Mouse (Mus musculus): ENCODE results near the gene Dhx16.

Gene Dhx16

DNA sequence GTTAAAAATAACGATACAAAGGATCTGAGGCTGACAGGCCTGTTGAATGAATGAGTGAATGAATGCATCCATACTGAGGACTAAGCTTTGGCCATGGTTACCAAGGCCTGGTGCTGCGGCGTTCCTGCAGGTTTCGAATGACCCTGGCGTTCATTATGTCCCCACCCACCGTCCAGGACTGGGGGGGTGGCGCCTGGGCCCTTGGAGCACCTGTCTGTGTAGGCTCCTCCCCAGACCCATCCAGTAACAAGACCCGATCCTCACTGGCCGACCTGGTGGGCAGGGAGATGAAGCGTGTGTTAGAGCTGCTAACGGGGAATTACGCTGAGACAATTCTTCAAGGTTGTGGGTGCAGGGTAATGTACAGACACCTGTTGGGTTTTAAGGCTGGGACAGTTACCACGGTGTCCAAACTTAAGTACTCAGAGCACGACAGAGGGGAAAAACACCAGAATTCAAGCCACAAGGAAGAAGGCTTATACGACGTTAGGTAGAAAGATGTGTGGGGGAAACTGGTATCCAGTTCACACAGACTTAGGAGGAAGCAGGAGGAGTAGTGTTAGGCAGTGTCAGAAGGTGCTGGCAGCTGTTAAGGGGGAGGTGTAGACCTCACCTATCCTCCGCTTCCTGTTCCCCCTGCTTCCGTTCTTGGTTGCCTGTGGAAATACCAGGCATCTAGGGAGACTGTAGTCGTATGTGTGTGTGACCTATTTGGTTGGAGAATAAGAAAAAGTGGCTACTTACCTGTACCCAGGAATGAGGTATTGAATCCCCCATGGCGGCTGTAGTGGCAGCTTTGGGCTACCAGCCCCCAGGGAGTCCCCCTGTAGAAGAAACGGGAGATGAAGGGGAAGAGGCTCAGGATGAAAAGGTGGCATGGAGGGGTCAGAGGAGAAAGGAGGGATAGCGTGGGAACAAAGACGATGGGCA lies 18.3 kb downstream of the Dhx16 start:
- no peak for DNase-seq

DNA sequence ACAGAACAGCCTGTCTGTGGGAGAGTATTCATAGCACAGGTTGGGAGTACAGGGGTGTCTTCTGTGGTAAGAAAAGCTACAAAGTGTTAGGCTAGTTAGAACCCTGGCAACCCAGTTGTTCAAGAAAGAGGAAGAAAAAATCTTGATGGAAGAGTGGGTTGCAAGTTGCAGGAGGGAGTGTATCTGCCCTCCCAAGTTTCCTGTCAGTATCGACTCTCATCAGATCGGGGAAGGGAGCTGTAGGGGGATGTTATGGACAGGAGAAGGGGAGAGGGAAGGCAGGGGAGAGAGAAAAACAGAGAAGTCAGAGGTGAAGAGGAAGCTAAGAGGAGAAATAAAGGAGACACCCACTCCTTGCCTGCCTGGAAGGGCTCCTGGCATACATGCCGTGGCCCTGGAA lies 21.0 kb downstream of the Dhx16 start:
- DNase-seq: no peak

DNA sequence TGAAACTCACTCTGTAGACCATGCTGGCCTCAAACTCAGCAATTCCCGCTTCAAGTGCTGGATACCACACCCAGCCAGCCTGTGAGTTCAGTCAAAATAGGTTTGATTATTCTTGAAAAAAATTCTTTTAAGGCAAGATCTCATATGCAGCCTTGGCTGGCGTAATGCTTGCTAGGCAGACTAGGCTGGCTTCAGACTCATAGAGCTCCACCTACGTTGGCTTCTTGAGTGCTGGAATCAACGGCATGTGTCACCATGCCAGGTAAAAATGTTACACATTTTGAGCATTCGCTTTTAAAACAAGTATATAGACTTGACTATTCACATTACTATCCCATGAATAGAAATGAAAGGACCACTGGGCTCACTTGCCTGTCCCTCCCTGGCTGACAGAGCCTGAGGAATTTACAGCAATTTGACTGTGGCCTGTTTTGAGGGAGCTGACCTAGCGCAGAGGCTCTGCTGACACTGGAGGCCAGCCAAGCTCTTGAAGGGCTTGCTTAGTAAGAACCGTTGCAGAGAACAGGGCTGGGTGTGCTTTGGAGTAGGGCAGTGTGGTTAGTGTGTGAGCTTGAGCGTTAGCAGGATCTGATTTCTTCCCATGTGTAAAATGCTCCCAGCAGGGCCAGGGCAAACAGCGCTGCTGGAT lies 23.8 kb downstream of the Dhx16 start:
- DNase-seq: peak; percentile 80

DNA sequence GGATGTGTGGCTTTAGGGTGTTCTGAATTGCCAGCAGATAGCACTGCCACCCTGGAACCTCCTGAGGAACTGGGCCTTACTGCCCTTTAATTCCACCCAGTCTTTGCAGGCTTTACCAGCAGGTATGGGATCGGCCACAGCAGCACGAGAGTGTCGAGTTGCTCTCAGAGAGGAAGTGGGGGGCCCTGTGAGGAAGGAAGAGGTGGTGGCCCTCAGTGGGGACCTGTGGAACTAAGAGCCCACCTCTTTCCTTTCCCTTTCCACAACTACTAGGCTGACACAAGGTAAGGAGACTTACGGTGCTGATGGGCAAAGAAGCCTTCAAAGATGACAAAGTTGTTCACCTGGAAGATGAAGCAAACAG lies 24.4 kb downstream of the Dhx16 start:
- no peak for DNase-seq

DNA sequence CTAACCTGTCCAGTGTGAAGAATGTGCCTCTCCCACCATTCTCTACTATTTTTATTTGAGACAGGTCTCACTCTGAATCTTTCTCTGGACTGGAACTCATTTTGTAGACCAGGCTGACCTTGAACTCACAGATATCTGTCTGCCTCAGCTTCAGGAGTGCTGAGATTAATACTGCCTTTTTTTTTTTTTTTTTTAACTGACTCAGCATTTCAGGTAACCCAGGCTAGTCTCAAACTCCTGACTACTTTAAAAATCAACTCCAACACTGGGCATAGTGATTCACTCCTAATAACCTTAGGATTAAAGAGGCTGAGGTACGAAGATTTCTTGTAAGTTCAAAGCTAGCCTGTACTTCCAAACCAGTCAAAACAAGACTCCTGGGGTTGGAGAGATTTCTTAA lies 26.0 kb downstream of the Dhx16 start:
- DNase-seq: no peak

DNA sequence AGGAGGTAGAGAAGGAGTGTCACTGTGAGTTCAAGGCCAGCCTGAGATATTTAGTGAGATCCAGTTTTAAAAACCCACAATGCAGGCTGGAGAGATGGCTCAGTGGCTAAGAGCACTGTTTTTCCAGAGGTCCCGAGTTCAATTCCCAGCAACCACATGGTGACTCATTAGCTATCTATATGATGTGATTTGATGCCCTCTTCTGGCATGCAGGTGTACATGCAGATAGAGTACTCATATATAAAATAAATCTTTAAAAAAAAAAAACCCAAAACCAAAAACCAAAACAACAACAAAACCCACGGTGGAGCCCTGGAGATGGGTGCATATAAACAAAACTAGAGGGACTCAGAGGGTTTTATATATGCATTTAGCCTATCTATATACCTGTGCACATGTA lies 28.0 kb downstream of the Dhx16 start:
- no peak for DNase-seq

DNA sequence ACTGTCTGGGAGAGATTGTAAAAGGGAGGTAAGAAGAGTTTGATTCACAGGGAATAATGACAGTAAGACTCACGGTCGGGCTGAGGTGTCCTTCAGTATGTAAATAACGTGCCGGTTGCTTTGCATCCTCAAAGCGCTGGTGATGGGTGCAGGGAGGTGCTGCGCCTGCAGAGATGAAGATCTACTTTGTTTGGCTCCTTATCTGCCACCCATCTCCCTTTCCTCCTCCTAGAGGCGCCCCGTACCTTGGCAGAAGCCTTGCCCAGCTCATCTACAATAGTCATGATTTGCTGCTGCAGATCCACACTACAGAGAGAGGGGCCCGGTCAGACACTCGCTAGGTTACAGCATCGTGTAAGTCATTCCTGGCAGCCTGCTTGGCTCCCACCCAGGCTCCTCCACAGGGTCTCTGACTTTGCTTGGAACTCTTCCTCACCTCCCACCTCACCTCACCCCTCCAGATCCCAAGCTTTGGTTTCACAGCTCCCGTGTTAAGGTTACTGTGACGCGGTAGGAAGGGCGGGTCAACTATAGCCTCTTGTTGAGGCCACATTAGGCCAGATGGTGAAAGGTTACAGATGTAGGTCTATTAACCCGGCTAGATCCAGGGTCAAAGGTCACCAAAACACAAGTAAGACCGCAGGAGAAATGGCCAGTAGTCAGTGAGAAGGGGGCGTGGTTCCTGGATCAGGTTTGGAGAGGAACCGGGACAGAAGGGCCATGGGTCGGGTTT lies 29.7 kb downstream of the Dhx16 start:
- DNase-seq: no peak

DNA sequence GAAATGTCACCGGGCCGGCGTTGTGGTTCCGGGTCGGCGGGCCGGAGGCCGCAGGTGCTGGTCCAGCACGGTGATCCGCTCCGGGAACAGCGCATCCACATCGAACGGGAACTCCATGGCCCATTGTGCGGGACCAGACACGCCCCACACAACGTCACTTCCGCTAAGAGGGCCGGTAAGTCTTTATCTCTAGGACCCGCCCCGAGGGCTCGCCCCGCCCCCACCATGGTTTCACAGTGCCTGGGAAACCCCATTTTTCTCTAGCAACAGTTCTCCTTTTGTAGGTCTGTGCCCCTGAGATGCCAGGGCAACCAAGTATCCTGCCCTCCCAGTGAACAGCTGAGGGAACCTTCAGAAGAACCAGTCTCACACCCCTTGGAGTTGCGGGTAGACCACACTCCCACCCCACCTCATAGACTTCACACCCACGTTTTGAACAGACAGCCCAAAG lies 30.3 kb downstream of the Dhx16 start, which contains the start of gene Atat1:
Atat1 (minus strand) TSS at position 157 of the 451 bp plus-strand sequence.
- DNase-seq: peak; percentile 99

DNA sequence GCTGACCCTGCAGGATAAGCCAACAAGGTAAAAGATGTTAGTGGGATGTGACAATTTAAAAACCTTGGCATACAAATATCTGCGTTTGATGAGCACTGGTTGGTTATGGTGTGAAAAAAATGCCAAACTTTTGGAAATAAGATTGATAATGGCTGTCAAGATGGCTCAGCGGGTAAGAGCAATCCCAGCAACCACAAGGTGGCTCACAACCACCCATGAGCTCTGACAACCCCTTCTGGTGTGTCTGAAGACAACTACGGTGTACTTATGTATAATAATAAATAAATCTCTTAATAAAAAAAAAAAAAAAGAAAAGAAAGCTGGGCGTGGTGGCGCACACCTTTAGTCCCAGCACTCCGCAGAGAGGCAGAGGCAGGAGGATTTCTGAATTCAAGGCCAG lies 35.4 kb downstream of the Dhx16 start:
- no peak for DNase-seq

DNA sequence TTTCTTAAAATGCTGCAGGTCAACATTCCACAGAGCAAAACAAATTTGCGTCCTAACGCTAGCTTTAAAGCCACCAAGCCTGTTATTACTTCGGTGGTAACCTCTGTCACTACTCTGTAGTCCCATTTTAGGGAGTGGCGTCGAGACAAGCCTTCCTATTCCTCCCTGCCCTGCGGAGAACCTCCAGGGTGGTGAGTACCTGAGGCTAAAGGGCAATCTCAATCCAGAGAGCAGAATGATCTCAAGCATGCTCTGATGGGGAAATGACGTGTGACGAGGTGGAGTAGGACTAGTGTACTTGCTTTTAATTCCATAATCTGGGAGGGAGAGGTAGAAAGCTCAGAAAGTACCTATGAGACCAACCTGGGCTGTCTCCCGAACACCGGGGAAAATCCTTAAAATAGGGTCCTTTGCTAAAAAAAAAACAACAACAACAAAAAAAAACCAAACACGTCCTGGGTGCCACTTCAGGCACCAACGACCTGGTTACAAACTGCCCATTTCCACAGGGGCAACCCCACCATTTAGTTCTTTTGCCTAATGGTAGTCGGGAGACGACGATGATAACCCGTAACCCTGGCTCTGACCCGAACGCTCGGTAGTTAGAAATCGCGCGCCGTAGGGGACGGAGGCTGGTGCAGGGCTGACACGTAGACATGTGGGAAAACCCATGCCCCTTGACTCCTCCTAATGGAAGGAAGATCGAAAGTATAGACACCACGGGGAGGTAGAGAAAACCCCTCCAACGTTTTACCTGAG lies 36.1 kb downstream of the Dhx16 start:
- DNase-seq: no peak

DNA sequence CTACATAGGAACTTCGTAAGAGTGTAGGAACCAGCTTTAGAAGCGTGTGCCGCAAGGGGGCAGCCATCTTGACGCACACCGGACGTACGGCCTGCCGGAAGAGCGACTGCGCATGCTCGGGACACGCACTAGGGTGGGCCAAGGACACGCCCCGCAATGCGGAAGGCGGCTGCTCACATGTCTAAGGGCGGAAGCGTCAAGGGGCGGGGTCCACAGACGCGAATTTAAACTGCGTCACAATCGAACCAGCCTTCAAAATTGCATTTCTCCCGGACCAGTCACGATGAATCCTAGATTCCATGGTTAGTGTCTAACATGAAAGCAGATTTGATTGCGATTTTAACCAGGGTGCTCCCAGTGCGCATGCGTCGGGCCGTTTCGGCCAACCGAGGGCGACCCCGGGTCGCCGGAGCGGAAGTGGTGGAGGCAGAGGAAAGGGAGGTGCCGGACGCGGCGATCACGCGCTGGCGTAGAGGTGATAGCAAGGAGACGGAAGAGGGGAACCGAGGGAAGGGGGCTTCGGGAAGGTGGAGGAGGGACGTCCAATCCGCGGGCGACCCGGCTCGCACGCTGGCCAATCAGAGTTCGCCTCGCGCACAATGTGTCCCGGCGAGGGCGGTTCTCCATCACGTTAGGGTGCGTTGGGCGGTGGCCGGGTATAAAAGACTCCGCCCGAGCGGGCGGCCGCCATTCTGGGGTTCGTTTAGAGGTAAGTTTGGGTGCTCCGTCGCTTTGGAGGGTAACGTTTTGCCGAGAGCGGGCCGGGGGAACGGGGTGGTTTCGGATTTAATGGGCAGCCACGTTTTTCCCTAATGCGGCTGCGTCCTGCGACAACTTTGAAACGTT lies 36.9 kb downstream of the Dhx16 start, which contains the start of the genes Mrps18b and Ppp1r10:
Mrps18b (minus strand) TSS at position 93 of the 846 bp plus-strand sequence.
Ppp1r10 (plus strand) TSS at position 138 of the 846 bp plus-strand sequence.
- peak; percentile 99 for DNase-seq

DNA sequence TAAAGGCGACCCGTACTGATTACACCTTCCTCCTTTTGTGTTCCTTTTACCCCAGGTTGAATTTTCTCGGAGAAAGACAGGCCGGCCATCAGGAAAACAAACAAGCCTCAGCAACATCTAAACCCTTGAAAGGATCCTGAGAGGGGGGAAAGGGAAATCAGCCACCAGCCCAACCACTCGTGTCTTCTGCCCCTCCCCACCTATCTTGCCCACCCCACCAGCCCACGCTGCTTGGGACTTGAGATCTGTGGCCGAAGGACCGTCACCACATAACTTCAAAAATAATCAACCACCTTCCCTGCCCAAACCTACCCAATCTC lies 37.5 kb downstream of the Dhx16 start:
- DNase-seq: peak; percentile 50

DNA sequence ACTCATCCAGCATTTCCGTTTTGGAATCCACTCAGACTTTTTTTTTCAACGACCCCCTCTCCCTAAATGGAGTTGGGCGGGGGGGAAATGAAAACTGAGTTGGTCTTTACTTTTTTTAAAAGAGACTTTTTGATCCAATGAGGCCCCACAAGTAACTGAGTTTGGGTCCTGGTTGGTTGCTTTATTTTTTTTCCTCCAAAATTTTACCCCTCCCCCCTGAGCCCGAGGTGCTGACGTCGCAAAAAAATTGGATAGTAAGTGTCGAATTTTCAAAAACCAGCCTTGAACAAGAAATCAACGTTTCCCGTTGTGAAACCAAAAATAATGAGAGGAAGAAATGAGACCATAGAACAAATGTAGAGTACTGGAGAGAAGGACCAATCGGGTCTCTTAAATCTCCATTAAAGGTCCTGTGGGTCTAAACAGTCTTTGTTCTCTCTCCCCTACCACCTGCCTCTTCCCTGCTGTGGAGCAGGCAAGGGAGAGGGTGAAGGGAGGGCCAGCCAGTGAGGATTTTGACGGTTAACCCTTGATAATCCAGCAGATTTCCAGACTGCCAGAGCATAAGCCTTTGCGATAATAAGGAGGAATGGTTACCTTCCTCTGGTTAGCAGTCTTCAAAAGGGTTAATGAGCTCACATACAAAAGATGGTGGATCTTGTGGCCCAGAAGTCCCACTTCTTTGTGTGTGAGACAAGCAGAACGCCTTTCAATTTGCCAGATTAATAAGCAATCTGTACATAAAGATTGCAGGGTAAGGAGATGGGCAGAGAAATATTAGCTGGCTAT lies 38.0 kb downstream of the Dhx16 start:
- peak; percentile 74 for DNase-seq

DNA sequence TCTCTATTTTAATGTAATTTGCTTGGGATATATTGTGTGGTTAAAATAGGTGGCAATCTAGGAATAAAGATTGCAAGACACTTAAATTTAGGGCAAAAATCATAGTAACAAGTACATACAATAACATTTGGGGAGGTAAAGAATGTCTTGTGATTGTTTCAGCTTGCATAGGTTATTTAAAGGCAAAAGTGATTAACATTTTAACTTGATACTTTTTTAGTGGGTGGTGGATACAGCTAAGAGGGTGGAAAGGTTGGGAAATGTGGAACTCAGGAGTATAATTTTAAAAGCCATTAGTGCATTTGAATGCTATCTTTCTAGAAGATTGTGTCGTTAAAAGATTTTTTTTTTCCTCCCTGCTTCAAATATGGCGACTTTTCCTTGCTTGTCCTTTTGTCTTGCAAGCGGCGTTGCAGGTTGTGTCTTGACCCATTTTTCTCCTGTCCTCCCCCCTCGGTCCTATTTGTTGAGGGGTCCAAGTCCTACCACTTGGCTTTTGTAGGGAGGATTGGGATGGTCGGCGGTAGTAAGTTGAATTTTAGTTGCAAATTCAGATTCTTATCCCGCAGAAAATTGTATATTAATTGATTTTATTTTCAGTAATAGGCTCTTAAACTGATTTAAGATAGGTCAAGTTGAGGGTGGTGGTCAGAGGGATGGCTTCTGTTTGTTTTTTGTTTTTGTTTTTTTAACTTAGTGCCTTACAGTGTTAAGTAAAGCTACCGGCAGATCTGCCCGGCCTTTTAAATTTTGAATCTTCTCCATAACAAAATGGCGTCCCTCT lies 38.8 kb downstream of the Dhx16 start:
- DNase-seq: peak; percentile 68

DNA sequence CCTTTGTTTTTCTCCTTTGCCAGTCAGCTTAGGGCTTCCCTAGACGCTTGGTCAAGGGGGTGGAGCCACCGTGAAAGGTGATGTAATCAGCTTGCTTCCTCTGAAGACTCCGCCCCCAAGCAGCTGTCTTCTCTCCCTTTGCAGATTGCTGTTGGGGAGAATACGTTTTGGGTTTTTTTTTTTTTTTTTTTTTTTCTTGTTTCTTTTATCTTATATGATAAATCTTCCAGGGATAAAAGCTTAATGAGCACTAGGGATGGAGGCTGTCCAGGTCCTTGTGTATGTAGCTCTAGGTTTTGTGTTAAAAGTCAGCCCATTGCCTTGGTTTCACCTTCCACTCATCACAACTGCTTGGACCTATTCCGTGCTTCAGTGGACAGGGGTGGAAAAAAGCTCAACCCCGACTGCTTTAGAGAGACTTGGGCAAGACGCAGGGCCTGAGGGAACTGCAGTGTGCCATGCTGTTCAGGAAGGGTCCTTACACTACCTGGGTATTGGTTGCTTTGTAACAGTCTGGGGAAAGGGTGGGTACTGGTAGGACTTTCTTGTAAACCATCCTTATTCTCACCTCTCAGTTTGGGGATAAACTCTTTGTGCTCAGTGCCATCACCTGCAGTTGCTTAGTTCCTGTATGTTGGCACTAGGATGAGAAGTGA lies 39.6 kb downstream of the Dhx16 start:
- peak; percentile 99 for DNase-seq

DNA sequence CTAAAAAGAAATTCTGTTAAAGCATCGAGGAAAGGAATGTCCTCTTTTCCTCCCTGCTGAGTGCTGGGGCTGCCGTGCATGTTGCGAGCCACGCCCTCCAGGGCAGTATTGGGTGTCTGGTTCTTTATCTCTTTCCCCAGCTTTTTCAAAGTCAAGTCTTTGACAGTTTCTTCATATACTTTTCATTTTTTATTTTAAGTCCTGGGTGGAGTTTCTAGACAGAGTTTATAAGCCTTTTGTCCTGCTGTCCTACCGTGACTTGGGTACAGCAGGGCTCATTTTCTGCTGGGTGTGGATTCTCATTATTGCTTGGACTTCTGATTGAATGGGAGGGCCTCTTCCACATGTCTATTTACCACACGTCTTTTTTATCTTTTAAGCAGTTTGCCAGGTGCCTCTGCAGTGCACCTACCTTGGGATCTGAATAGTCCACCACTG lies 40.3 kb downstream of the Dhx16 start:
- DNase-seq: no peak

DNA sequence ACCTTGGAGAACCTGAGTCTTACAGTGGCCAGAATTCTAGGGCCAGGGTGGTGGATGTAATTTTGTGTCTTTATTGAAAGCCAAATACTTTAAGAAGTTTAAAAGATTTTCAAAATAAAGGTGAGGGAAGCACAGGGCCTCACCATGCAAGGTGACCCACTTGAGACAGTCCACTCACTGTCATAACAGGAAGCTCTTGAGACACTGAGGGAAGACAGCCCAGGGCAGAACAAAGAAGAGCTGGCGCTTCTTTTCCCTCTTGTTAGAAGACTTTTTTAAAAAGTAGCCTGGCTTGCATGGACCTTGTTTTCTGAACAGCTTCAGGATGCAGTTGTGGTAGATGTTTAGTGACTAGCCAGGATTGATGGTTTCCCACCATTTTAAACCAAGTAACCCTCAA lies 40.8 kb downstream of the Dhx16 start:
- DNase-seq: no peak

DNA sequence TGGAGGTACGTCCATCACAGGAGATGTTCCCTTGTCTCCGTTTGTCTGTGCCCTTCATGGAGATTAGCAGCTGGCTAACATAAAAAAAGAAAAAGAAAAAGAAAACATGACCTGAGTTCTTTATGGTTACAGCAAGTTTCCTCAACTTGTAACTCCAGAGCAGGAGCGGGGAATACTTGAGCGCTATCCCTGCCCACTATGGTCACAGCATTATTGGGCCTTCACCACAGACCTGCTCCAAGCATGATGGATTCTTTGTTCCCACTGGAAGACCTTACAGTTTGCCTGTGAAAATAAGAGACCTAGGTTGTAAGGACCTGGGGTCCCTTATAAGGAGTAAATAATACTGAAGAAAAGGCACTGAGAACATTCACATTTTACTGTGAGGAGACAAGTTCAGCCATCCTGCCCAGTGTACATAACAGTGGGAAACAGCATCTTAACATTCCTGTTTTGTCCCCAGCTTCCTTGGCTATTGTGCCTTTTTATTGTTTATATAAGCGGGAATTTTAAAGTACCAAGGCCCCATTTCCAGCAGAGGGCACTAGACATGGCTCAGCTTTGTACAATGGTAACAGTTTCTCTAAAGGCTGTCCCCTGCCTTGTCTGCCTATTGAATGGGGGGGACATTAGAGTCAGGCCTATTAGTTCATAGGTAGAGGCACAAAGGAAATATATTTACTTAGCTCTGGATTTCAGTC lies 41.4 kb downstream of the Dhx16 start:
- DNase-seq: peak; percentile 79

DNA sequence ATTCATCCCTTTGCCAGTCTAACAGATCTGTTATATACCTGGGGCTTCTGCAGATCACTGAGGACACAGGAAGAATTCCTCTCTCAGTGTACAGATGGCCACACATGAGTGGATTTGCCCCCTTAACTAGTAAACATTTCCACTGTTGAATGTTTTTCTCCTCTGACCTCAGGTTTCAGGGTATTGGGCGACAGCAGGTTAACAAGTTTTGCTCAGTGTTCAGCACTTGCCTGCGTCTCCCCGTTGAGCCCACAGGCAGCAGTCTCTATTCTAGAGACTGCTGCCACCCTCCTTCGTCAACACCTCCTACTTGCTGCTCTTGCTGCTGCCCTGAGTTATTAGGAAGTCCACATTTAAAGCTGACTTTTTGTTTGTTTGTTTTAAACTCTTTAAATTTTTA lies 42.1 kb downstream of the Dhx16 start:
- DNase-seq: no peak
